Mouse (Mus musculus) monocyte, adult 5-6 weeks (primary cell): ENCODE data around the gene Vps13d. TPM values are rescaled to one million over a fixed set of nuclear protein-coding genes. Genes with fewer than 3 reads are reported as not detected.

Source experiments
- ATAC-seq: fragments of 153-309, 156-312 bp; replicated peaks from 2 replicates; pipeline ENCODE4 v1.8.0; 2017; ENCODE audit warnings: mild to moderate bottlenecking; ENCODE audit not compliant: low TSS enrichment, insufficient number of reproducible peaks, severe bottlenecking, poor library complexity, low FRiP score
- total RNA-seq: library from RNA; stranded (forward); fragments of 200-1000, 200-491, 200-594 nt; gene quantifications from 3 replicates; pipeline ENCODE4 v1.2.3, GENCODE M21; 2017

Vps13d gene
- total RNA-seq: 36.6 to 103 TPM (median 38.8 TPM) in 3 replicates

DNA sequence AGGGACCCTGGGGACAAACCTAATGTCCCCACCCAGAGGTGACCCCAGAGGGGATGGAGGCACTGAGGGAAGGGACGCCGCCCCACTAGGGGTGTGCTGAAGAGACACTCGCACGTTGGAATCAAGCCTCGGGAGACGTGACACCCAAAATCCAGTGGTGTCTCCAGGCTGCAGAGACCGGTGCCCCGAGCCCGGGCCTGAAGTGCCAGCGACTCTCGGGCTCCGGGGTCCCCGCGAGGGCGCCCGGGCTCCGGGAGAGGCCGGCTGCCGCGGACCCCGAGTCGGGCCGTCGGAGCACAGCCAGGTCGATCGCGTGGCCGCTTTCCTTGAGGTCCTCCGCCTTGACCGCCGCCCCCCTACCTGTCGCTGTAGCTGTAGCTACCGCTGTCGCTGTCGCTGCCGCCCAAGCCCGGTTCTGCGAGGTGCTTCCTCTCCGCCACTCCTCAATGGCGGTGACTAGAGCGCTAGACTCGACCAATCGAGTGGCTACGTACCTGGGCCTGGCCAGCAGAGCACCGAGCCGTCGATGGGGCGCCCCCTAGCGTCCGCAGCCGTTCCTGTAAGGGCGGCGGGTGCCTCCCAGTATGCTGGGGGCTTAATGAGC, at the start of gene Vps13d:
Gene Vps13d, minus strand, starts transcription at position 447 of the 604 bp plus-strand sequence.
- peak; percentile 95 for ATAC-seq

DNA sequence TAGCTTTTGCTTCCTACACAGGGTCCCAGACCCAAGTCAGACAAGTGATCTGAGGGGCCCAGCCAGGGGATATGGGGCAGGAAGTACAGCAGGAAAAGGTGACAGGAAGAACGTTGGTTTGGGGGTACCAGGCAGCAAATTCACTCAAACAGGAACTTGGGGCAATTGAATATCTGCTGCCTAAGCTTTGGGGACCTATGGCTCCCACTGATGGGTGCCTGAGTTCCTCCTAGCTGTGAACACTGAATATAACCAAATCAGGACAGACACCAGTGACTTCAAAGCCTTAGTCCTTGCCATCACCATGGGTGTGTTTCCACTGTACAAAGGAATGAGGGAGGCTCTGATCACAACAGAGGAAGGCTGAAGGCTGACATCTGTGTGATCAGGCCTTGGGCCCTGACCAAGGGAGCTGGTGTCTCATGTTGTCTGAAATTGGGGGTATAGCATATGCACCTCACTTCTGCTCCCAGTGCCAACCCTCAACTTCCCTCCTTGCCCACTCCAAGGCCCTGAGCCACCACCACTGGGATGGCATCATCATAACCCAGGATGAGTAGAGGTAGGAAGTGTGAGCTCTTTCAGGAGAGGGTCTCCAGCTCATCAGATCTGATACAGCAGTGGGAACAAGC, 48.0 kb upstream of the Vps13d start:
- ATAC-seq: peak; percentile 2; the same call in 1 of the 2 replicates

GRCm38 (mm10) chr4:145240723-145241231, 46.0 kb upstream of the Vps13d start:
- peak; percentile 66 for ATAC-seq

DNA sequence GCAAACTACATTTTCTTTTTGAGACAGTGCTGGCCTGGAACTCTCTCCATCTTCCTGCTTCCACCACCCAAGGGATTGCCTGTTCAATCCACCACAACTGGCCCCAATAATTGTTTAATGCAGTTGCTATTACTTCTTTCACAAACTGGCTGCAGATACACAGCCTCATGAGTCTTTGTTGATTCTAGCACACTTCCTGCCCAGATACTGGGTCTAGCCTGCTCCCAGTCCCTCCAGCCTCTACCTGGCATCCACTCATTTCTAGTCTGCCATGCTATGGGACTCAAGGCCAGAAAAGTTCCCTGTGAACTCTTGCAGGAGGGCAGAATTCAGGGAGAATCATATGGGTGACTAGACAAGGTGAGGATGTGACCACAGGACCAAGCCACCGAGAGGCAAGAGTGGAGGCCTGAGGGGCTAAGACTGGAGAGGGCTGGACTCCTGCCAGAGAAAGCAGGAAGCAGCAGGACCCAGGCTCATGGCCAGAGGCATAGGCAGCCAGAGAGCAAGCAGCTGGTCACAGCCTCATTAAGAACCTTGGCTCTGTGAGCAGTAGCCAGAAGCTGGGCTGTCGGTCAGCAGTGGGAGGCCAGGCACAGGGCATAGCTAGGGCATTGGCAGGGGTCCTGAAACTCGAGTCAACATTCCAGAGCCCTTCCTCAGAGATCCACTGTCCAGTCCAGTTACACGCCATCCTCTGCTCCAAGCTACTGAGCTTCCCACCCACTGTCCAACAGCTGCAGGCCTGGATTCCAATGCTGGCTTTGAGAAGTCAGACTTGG, 44.4 kb upstream of the Vps13d start:
- ATAC-seq: no peak

GRCm38 (mm10) chr4:145236027-145236426, 41.2 kb upstream of the Vps13d start:
- 0 out of 2 replicates have a peak, but pooled peaks have one; percentile 2 for ATAC-seq

DNA sequence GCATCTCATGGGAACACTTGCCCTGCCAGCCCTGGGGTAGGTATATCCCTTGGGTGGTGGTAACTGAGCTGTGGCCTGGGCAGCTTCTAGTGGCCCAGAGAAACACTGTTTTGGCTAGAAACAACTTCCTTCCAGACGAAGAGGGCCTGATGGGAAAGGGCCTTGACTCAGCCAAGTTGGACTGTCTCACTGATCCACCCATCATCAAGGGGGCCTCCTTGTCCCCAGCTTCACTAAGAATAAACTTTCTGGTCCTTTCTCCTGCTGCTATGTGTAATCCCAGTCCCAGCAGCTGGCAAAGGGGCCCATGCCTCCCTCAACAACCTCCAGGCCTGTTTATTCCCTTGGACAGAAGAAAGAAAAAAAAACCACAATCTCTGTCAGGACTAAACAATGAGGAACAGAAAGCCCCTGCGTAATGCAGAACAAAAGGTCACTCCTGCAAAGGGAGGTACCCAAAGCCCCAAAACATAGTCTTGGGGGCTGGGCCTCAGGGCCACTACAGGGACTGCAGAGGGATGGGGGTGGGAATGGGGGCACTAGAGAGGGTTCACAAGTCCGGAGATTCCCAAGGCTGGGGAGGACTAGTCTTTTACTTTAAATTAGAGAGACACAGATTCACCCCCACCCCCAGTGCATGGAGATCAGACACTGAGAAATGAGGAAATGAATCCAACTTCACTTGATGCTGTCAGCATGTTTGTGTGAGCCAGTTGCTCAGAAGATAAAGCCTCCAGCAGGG, 38.9 kb upstream of the Vps13d start:
- peak; percentile 64 for ATAC-seq

DNA sequence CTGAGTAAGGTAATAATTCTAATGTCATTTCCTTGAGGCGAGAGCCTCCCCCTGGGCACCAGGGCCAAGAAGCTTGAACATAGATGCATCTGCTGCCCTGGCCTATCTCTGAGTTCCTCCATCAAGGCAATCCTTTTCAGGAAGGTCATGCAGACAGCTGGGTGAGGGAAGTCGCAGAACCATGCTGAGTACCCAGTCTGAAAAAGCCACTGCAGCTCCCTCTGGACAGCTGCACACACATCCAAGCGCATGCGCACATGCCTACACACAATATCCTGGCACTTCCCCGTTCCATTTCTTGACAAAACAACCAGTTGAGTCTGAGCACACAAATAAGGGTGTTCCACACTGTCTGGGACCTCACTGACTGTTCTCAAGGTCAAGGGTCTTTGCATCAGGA, 36.9 kb upstream of the Vps13d start:
- ATAC-seq: no peak

GRCm38 (mm10) chr4:145230647-145231046, 35.8 kb upstream of the Vps13d start:
- ATAC-seq: no peak

- no peak for ATAC-seq
These were observed 34.8 kb upstream of the Vps13d start for GRCm38 (mm10) chr4:145229524-145230163.

DNA sequence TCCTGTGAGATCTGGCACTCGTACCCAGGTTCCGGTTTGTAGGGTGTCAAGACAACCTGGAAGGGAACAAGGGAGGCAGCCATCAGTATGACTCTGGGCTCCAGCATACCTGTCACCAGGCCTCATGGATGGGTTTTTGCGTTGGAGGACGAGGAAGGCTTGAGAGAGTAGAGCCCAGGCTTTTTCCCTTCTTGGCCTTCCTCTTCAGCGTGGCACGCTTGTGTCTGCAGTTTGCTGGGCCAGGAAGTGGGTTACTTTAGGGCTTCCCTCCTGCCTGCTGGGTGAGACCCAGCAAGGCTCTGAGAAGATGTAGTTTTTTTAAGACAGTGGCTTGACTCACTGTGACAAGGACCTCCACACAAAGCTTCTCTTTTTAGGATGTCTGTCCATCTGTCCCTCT, 34.2 kb upstream of the Vps13d start:
- no peak for ATAC-seq

DNA sequence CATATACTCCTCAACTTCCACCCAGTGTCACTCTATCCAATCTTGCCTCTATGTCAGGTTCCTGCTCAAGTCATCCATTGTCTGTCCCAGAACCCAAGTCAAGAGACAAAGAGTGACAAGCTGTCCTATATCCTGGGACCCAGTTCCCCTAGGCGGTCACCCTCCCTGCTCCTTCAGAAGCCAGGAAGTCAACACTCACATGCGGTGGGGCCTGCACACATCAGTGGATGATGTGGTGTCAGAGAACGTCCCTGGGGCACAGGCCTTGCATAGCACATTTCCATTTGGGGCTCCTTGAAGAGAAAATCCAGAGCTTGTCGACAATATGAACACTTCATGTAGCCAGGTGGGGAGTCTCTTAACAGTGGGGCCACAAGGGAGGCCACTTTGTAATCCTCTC, 29.8 kb upstream of the Vps13d start:
- ATAC-seq: no peak

DNA sequence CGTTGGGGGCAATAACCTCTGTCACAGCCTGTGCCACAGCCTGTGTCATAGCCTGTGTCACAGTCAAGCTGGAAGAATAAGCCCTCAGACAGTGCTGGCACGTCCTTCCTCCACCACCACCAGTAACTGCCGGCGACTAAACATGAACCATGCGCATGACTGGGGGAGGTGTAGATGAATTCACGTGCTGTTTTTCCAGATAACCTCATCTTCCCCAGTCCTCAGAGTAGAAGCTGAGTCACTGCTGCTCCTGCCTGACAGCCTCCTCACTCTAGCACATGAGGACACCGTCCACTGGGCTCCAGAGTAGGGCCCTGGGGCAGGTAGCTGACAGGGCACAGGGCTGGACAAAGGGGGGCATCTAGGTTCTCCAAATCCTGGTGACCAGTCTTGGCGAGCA, 27.3 kb upstream of the Vps13d start:
- peak; percentile 27 for ATAC-seq

DNA sequence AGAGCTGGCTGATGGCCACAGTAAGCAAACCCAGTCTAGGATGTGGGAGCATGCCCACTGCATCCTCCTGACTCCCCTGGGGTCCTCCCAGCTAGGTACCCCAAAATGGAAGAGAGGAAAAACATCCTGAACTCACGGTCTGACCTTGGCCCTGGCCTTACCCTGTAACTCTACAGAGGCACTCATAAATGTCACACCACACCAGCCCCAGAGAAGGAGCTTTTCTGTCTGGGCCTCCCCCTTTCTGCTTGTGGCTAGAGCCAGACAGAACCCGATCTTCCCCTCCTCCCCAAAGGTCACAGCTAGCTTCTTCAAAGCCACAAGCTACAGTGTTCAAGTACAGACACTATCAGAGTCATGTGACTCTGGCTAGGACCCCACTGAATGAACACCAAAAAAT, 26.6 kb upstream of the Vps13d start:
- peak; percentile 56 for ATAC-seq

GRCm38 (mm10) chr4:145220001-145220400, 25.2 kb upstream of the Vps13d start:
- ATAC-seq: no peak

DNA sequence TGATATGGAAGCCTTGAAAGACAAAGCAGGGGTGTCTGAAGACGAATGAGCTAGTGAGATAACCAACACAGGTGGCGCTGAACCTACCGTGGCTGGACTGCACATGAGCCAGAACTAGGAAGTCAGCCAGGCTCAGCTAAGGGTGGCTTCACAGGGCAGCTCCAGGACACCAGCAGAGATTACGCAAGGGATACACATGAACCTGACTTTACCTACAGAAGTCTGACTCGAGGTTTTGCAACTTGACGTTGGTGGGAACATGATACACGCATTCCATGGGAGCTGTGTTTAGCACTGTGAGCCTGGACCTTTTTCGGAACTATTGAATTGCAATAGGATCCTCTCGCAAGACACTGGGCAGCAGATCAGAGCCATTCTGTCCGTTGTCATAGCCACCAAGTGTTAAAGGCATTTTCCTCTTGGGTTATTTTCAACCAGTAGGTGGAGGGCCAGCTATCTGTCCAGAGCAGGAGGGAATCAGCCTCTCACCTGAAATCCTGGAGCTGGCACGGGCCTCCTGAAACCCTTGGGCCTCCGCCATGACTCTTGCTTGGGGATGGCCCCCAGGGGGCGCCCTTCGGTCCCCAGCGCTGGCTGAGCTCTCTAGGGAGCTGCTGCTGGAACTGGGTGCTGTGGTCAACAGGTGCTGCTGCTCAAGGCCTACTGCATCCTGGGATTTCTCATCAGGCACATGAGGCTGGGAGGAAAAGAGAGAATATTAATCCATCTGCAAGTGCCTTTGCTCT, 24.6 kb upstream of the Vps13d start:
- ATAC-seq: no peak

- ATAC-seq: no peak
These were observed 23.0 kb upstream of the Vps13d start for GRCm38 (mm10) chr4:145217837-145218236.

DNA sequence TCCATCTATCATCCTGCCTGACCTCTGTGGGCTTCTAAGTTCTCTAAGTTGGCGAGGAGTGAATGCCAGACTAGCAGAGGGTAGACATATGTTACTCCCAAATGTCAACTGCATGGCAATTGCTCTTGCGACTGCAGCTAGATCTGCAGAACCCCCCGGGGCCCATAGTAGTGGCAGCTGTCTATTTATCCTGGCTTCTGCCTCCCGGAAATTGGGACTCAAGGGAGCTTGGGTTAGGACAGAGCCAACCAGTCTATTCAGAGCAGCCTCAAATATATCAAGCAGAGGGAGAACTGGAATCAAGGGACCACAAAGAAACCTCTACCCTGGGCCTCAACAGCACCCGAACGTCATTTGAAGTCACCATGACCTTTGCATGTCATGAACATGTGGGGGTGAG, 22.2 kb upstream of the Vps13d start:
- no peak for ATAC-seq

DNA sequence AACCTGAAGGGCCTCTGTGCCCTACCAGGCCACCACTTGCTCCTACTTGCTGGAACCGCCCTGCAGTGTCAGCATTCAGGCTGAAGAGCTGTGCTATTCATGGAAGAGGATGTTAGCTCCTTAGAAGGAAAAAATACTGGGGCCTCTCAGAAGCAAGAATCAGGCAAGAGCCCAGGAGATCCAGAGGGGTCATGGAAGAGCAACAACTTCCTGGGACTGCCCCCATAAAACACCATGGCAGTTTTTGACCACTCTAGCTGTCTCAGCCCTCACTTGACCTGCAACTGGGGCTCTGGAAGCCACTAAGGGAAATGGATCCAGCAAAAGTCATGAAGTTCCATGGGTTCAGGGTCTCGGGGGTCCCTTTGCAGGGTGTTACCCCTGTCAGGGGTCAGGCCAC, 20.6 kb upstream of the Vps13d start:
- ATAC-seq: no peak
